Comparison of ENCODE assay signal across 8 mouse cellular contexts in the genomic region with DNA sequence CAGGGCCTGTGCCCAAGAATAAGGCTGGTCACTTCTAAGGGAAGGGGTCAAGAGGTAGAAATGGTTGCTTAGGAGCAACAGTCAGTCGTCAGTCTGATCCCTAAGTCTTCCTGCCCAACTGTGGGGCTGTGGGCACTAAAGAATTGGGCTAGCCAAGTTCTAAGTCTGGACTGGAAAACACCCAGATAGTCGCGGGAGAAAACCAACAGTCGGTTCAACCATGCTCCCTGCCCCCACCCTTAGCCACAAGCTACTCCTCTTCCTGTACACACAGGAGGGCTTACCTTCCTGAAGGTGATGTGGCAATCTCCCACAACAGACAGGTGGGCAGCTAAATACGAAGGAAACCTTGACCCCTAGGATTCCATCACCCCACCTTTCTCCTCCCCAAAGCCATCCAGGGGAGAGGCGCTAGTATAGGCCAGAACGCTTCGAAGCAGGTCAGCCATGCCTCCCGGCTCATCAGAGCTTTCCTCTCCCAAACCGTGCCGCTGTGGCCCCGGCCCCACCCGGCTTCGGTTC. TPM values are rescaled to one million over a fixed set of nuclear protein-coding genes. Genes with fewer than 3 reads are reported as not detected.
DNase-seq lines count a peak whose midpoint lies in the region; ATAC-seq and TF ChIP-seq lines count a peak whose summit lies in the region.

No protein-coding gene starts in this region.

- no peaks in the 10 kb centered on the region for H3K36me3 ChIP-seq in kidney, postnatal 0 days (ENCODE audit: insufficient read depth, low read length)
- no peaks in the 10 kb centered on the region for H3K36me3 ChIP-seq in midbrain, embryonic 15.5 days (replicated peaks)

- no peak for TF ChIP-seq CTCF in left cerebral cortex, adult 2 months (IDR thresholded peaks at IDR 0.05)
- TF ChIP-seq CTCF in kidney, postnatal 0 days (IDR thresholded peaks at IDR 0.05; ENCODE audit: low read depth): no peak

- 12% methylated on average over 14 of the region's 14 CpGs for WGBS in kidney, postnatal 0 days
- 5% methylated on average over 14 of the region's 14 CpGs for WGBS in midbrain, embryonic 15.5 days

- H3K9me3 ChIP-seq in kidney, postnatal 0 days (replicated peaks; ENCODE audit: low read length): no peaks in the 10 kb centered on the region
- H3K9me3 ChIP-seq in midbrain, embryonic 15.5 days: no peaks in the 10 kb centered on the region

- intact Hi-C loops in left cerebral cortex, adult 2 months (cut with DNase I): no loop called here

- peak overlapping the region; percentile 63 for H3K9ac ChIP-seq in kidney, postnatal 0 days (ENCODE audit: low read depth, low read length)
- H3K9ac ChIP-seq in midbrain, embryonic 15.5 days: peak overlapping the region; percentile 93

- H3K27ac ChIP-seq in left cerebral cortex, adult 2 months: peak overlapping the region; percentile 99
- H3K27ac ChIP-seq in kidney, postnatal 0 days: peak overlapping the region; percentile 44; the same call in 1 of the 2 replicates
- H3K27ac ChIP-seq in midbrain, embryonic 15.5 days: peak overlapping the region; percentile 95

- no peaks in the 10 kb centered on the region for H3K27me3 ChIP-seq in kidney, postnatal 0 days (ENCODE audit: insufficient read depth, low read length)
- H3K27me3 ChIP-seq in midbrain, embryonic 15.5 days (replicated peaks): no peaks in the 10 kb centered on the region

- DNase-seq in left cerebral cortex, adult 2 months (ENCODE audit: extremely low spot score in 1 of 2, low spot score in 2 of 2): no peak
- DNase-seq in left cerebral cortex, adult 11 months (ENCODE audit: low spot score): no peak
- peak; percentile 31 for DNase-seq in adrenal gland, postnatal 25 days
- DNase-seq in kidney, postnatal 0 days (ENCODE audit: low spot score): no peak
- no peak for DNase-seq in embryo, embryonic 10.5 days (ENCODE audit: low spot score)
- DNase-seq in urinary bladder, postnatal 10 days (ENCODE audit: low spot score): no peak

- peak overlapping the region; percentile 79 for H3K4me3 ChIP-seq in left cerebral cortex, adult 2 months
- peak overlapping the region; percentile 72 for H3K4me3 ChIP-seq in kidney, postnatal 0 days (replicated peaks; ENCODE audit: low read depth, low read length)
- H3K4me3 ChIP-seq in midbrain, embryonic 15.5 days: peak overlapping the region; percentile 66

- 0 out of 2 replicates have a peak, but pooled peaks cover 7% of the 10 kb centered on the region for H3K4me1 ChIP-seq in kidney, postnatal 0 days (replicated peaks; ENCODE audit: insufficient read depth, low read length)
- peaks cover 33% of the 10 kb centered on the region for H3K4me1 ChIP-seq in midbrain, embryonic 15.5 days

- H3K4me2 ChIP-seq in kidney, postnatal 0 days (ENCODE audit: low read length): peak overlapping the region; percentile 98
- H3K4me2 ChIP-seq in midbrain, embryonic 15.5 days: peak overlapping the region; percentile 79

- ATAC-seq in erythroblast, adult 5-6 weeks (replicated peaks; ENCODE audit: low FRiP score, poor library complexity, severe bottlenecking): peak; percentile 24; the same call in 1 of the 2 replicates
- no peak for ATAC-seq in kidney, postnatal 0 days (replicated peaks; ENCODE audit: low FRiP score, low read depth)
- peak; percentile 35 for ATAC-seq in midbrain, embryonic 15.5 days (replicated peaks)

RNA-seq across cellular contexts. Expression of gene Cyfip2, which starts 1.4 kb away (rescaled TPM):
- total RNA-seq in left cerebral cortex, adult 2 months (2021): 100 to 1,000 TPM; 606 to 614 TPM
- total RNA-seq in adrenal gland, postnatal 25 days (2021): 70.2 and 81.2 TPM in 2 replicates
- total RNA-seq in erythroblast, adult 5-6 weeks (2015; ENCODE audit: low replicate concordance): 49.7 and 60.3 TPM in 2 replicates
- total RNA-seq in erythroblast, adult 5-6 weeks (2017; ENCODE audit: low replicate concordance): 19.9 and 22.9 TPM in 2 replicates
- 17.4 and 19.2 TPM in 2 replicates for polyA plus RNA-seq in kidney, postnatal 0 days (2015; fragmentation: Nextera tagmentation; extraction: Ambion mirVana)
- polyA plus RNA-seq in midbrain, embryonic 15.5 days (2015; fragmentation: Nextera tagmentation; extraction: Ambion mirVana): 97.6 and 104 TPM in 2 replicates

Comparison
In these comparisons a context has a peak if more than half of its experiments do, and no peak if none do; other contexts are left out.
1. H3K27ac ChIP-seq: peak in every context shown above with its lines; median percentile 99 in left cerebral cortex, adult 2 months; 95 in midbrain, embryonic 15.5 days; 44 in kidney, postnatal 0 days.